Comparison of ENCODE assay signal across 19 mouse cellular contexts in the genomic region with DNA sequence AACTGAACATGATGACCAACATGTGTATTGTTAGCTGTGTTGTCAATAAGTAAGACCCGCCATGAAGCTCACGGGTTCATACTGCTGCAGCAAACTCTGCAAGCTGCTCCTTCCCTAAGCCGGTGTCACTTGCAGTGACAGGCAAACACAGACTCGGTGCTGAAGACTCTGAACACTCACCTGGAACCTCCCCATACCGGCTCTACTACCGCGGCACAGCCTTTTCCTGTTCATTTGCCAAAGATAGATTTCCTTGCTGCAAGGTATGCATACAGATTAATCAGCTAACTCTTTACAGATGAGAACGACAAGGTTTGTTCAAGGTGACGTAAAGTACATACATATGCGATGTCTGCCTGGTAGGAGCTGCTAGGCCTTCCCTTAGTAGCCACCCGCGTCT.
A peak's percentile ranks its signal among the peaks of the same experiment; 100 is the strongest.
DNase-seq lines count a peak whose midpoint lies in the region; ATAC-seq and TF ChIP-seq lines count a peak whose summit lies in the region.
"Had no signal": no experiment of that assay in that cellular context is flagged by ENCODE, and none has a peak within 500 bp of the region (broad histone marks: within the 10 kb centered on the region; RNA-seq: fewer than 3 reads in every experiment).

No protein-coding gene starts in this region.

- TF ChIP-seq CTCF in layer of hippocampus, adult 2 months (conservative IDR thresholded peaks at IDR 0.05) = no peak

- no peak overlapping the region for H3K4me3 ChIP-seq in forebrain, embryonic 13.5 days
- no peak overlapping the region for H3K4me3 ChIP-seq in forebrain, embryonic 10.5 days
- H3K4me3 ChIP-seq in midbrain, embryonic 13.5 days (replicated peaks) = no peak overlapping the region
- H3K4me3 ChIP-seq in midbrain, embryonic 14.5 days (replicated peaks; ENCODE audit: low read depth, low read length) = no peak overlapping the region
- no peak overlapping the region for H3K4me3 ChIP-seq in forebrain, embryonic 15.5 days
- H3K4me3 ChIP-seq in stomach, embryonic 16.5 days (replicated peaks; ENCODE audit: low read length) = no peak overlapping the region
- H3K4me3 ChIP-seq in intestine, embryonic 15.5 days (replicated peaks) = no peak overlapping the region
- H3K4me3 ChIP-seq in layer of hippocampus, adult 2 months = no peak overlapping the region
- H3K4me3 ChIP-seq: embryonic facial prominence, embryonic 12.5 days; heart, adult 2 months; heart, embryonic 13.5 days; hindbrain, embryonic 12.5 days had no signal

- WGBS in forebrain, embryonic 13.5 days = 77% methylated on average over 12 of the region's 12 CpGs
- 83% methylated on average over 12 of the region's 12 CpGs for WGBS in forebrain, embryonic 10.5 days
- 78% methylated on average over 12 of the region's 12 CpGs for whole genome bisulfite sequencing in midbrain, embryonic 13.5 days
- WGBS in midbrain, embryonic 14.5 days = 83% methylated on average over 12 of the region's 12 CpGs
- 73% methylated on average over 12 of the region's 12 CpGs for WGBS in forebrain, embryonic 15.5 days
- 61% methylated on average over 12 of the region's 12 CpGs for WGBS in stomach, embryonic 16.5 days
- WGBS in intestine, embryonic 15.5 days = 84% methylated on average over 12 of the region's 12 CpGs

- ATAC-seq in forebrain, embryonic 13.5 days = no peak
- ATAC-seq in midbrain, embryonic 13.5 days = no peak
- no peak for ATAC-seq in midbrain, embryonic 14.5 days (ENCODE audit: low FRiP score, low TSS enrichment)
- ATAC-seq in forebrain, embryonic 15.5 days (replicated peaks) = no peak
- peak; percentile 76; the same call in 1 of the 2 replicates for ATAC-seq in stomach, embryonic 16.5 days (ENCODE audit: insufficient read depth, low FRiP score)
- ATAC-seq in intestine, embryonic 15.5 days = no peak
- ATAC-seq: intestine, postnatal 0 days had no signal

- DNase-seq in forebrain, embryonic 10.5 days (ENCODE audit: extremely low spot score, low spot score) = no peak
- DNase-seq in midbrain, embryonic 14.5 days = no peak
- no peak for DNase-seq in layer of hippocampus, adult 2 months (ENCODE audit: low spot score in 2 of 2)
- DNase-seq: adrenal gland, postnatal 10 days; cerebellum, adult 11-12 months; cerebellum, adult 9-10 months; cerebellum, postnatal 25 days; gastrocnemius, postnatal 10 days; heart, adult 2 months; heart, postnatal 36 days had no signal

- H3K4me2 ChIP-seq in forebrain, embryonic 13.5 days = no peak overlapping the region
- no peak overlapping the region for H3K4me2 ChIP-seq in midbrain, embryonic 13.5 days (replicated peaks)
- no peak overlapping the region for H3K4me2 ChIP-seq in midbrain, embryonic 14.5 days (ENCODE audit: low read length)
- no peak overlapping the region for H3K4me2 ChIP-seq in forebrain, embryonic 15.5 days (replicated peaks)
- no peak overlapping the region for H3K4me2 ChIP-seq in stomach, embryonic 16.5 days (ENCODE audit: low read depth, low read length)
- H3K4me2 ChIP-seq in intestine, embryonic 15.5 days (replicated peaks) = no peak overlapping the region
- H3K4me2 ChIP-seq: embryonic facial prominence, embryonic 12.5 days; heart, embryonic 13.5 days; hindbrain, embryonic 12.5 days had no signal

- H3K27me3 ChIP-seq in forebrain, embryonic 13.5 days = no peaks in the 10 kb centered on the region
- no peaks in the 10 kb centered on the region for H3K27me3 ChIP-seq in forebrain, embryonic 10.5 days (ENCODE audit: poor library complexity, severe bottlenecking)
- H3K27me3 ChIP-seq in midbrain, embryonic 13.5 days = no peaks in the 10 kb centered on the region
- H3K27me3 ChIP-seq in midbrain, embryonic 14.5 days (ENCODE audit: control insufficient read depth, insufficient read depth, low read length) = no peaks in the 10 kb centered on the region
- H3K27me3 ChIP-seq in forebrain, embryonic 15.5 days = no peaks in the 10 kb centered on the region
- no peaks in the 10 kb centered on the region for H3K27me3 ChIP-seq in stomach, embryonic 16.5 days (ENCODE audit: control insufficient read depth, insufficient read depth, low read length)
- no peaks in the 10 kb centered on the region for H3K27me3 ChIP-seq in intestine, embryonic 15.5 days (replicated peaks)
- H3K27me3 ChIP-seq: embryonic facial prominence, embryonic 12.5 days; heart, embryonic 13.5 days; hindbrain, embryonic 12.5 days had no signal

- no peak overlapping the region for H3K9ac ChIP-seq in forebrain, embryonic 13.5 days
- H3K9ac ChIP-seq in midbrain, embryonic 13.5 days (replicated peaks) = no peak overlapping the region
- no peak overlapping the region for H3K9ac ChIP-seq in midbrain, embryonic 14.5 days (replicated peaks; ENCODE audit: low read length)
- H3K9ac ChIP-seq in forebrain, embryonic 15.5 days (replicated peaks) = no peak overlapping the region
- H3K9ac ChIP-seq in stomach, embryonic 16.5 days (ENCODE audit: low read length) = no peak overlapping the region
- no peak overlapping the region for H3K9ac ChIP-seq in intestine, embryonic 15.5 days
- H3K9ac ChIP-seq: embryonic facial prominence, embryonic 12.5 days; heart, embryonic 13.5 days; hindbrain, embryonic 12.5 days had no signal

- H3K9me3 ChIP-seq in forebrain, embryonic 13.5 days (replicated peaks) = no peaks in the 10 kb centered on the region
- H3K9me3 ChIP-seq in forebrain, embryonic 10.5 days = no peaks in the 10 kb centered on the region
- H3K9me3 ChIP-seq in midbrain, embryonic 13.5 days = no peaks in the 10 kb centered on the region
- no peaks in the 10 kb centered on the region for H3K9me3 ChIP-seq in midbrain, embryonic 14.5 days (ENCODE audit: control insufficient read depth, low read length)
- no peaks in the 10 kb centered on the region for H3K9me3 ChIP-seq in forebrain, embryonic 15.5 days
- H3K9me3 ChIP-seq in stomach, embryonic 16.5 days (replicated peaks; ENCODE audit: control insufficient read depth, low read length) = no peaks in the 10 kb centered on the region
- no peaks in the 10 kb centered on the region for H3K9me3 ChIP-seq in intestine, embryonic 15.5 days
- H3K9me3 ChIP-seq: embryonic facial prominence, embryonic 12.5 days; hindbrain, embryonic 12.5 days had no signal

- peaks cover 18% of the 10 kb centered on the region for H3K4me1 ChIP-seq in forebrain, embryonic 13.5 days
- peaks cover 13% of the 10 kb centered on the region for H3K4me1 ChIP-seq in forebrain, embryonic 10.5 days
- peaks cover 6% of the 10 kb centered on the region for H3K4me1 ChIP-seq in midbrain, embryonic 13.5 days (replicated peaks)
- no peaks in the 10 kb centered on the region for H3K4me1 ChIP-seq in midbrain, embryonic 14.5 days (ENCODE audit: control insufficient read depth, insufficient read depth, low read length)
- peaks cover 13% of the 10 kb centered on the region; the same call in 1 of the 2 replicates for H3K4me1 ChIP-seq in forebrain, embryonic 15.5 days
- no peaks in the 10 kb centered on the region for H3K4me1 ChIP-seq in stomach, embryonic 16.5 days (ENCODE audit: control insufficient read depth, insufficient read depth, low read length)
- no peaks in the 10 kb centered on the region for H3K4me1 ChIP-seq in intestine, embryonic 15.5 days (replicated peaks)
- H3K4me1 ChIP-seq: embryonic facial prominence, embryonic 12.5 days had no signal

- peak overlapping the region; percentile 33 for H3K27ac ChIP-seq in forebrain, embryonic 13.5 days
- H3K27ac ChIP-seq in forebrain, embryonic 10.5 days = no peak overlapping the region
- peak overlapping the region; percentile 40; the same call in 1 of the 2 replicates for H3K27ac ChIP-seq in midbrain, embryonic 13.5 days
- H3K27ac ChIP-seq in midbrain, embryonic 14.5 days (replicated peaks; ENCODE audit: low read depth, low read length) = no peak overlapping the region
- H3K27ac ChIP-seq in forebrain, embryonic 15.5 days (replicated peaks) = peak overlapping the region; percentile 70
- H3K27ac ChIP-seq in stomach, embryonic 16.5 days (ENCODE audit: low read length) = no peak overlapping the region
- no peak overlapping the region for H3K27ac ChIP-seq in intestine, embryonic 15.5 days
- H3K27ac ChIP-seq in layer of hippocampus, adult 2 months = no peak overlapping the region
- H3K27ac ChIP-seq: embryonic facial prominence, embryonic 12.5 days; heart, adult 2 months; heart, embryonic 13.5 days; hindbrain, embryonic 12.5 days had no signal

- no peaks in the 10 kb centered on the region for H3K36me3 ChIP-seq in forebrain, embryonic 13.5 days (ENCODE audit: poor library complexity, severe bottlenecking)
- H3K36me3 ChIP-seq in forebrain, embryonic 10.5 days (replicated peaks) = no peaks in the 10 kb centered on the region
- H3K36me3 ChIP-seq in midbrain, embryonic 13.5 days = no peaks in the 10 kb centered on the region
- H3K36me3 ChIP-seq in midbrain, embryonic 14.5 days (ENCODE audit: control insufficient read depth, insufficient read depth, low read length) = no peaks in the 10 kb centered on the region
- H3K36me3 ChIP-seq in forebrain, embryonic 15.5 days = 0 out of 2 replicates have a peak, but pooled peaks cover 2% of the 10 kb centered on the region
- H3K36me3 ChIP-seq in stomach, embryonic 16.5 days (ENCODE audit: control insufficient read depth, insufficient read depth, low read length) = no peaks in the 10 kb centered on the region
- no peaks in the 10 kb centered on the region for H3K36me3 ChIP-seq in intestine, embryonic 15.5 days
- H3K36me3 ChIP-seq: embryonic facial prominence, embryonic 12.5 days; heart, embryonic 13.5 days; hindbrain, embryonic 12.5 days had no signal

Comparison
In these comparisons a context has a peak if more than half of its experiments do, and no peak if none do; other contexts are left out.
1. H3K27ac ChIP-seq: peak in forebrain, embryonic 13.5 days (single experiment), midbrain, embryonic 13.5 days (single experiment) and forebrain, embryonic 15.5 days (single experiment); none in forebrain, embryonic 10.5 days (single experiment), midbrain, embryonic 14.5 days (single experiment), stomach, embryonic 16.5 days (single experiment), intestine, embryonic 15.5 days (single experiment) and layer of hippocampus, adult 2 months (single experiment).